Mouse (Mus musculus): ENCODE measurements around the gene Ezh1.

Gene Ezh1

GRCm38 (mm10) chr11:101216936-101217335 is 9.3 kb downstream of the Ezh1 start:
- DNase-seq (ENCODE audit: extremely low spot score, low read depth, low spot score) = no peak

- DNase-seq (ENCODE audit: extremely low spot score, low read depth, low spot score) = peak; percentile 87
Observed at GRCm38 (mm10) chr11:101211970-101212369, 14.3 kb downstream of the Ezh1 start.

- DNase-seq (ENCODE audit: extremely low spot score, low read depth, low spot score) = no peak
Observed at GRCm38 (mm10) chr11:101200986-101201385, 25.3 kb downstream of the Ezh1 start.

GRCm38 (mm10) chr11:101199555-101199954 is 26.7 kb downstream of the Ezh1 start:
- DNase-seq (ENCODE audit: extremely low spot score, low read depth, low spot score) = no peak

- no peak for DNase-seq (ENCODE audit: extremely low spot score, low read depth, low spot score)
Observed at GRCm38 (mm10) chr11:101196175-101196574, 30.1 kb downstream of the Ezh1 start.

GRCm38 (mm10) chr11:101195571-101195970 is 30.7 kb downstream of the Ezh1 start:
- DNase-seq (ENCODE audit: extremely low spot score, low read depth, low spot score) = no peak

- DNase-seq (ENCODE audit: extremely low spot score, low read depth, low spot score) = no peak
Observed at GRCm38 (mm10) chr11:101195101-101195500, 31.2 kb downstream of the Ezh1 start.

- no peak for DNase-seq (ENCODE audit: extremely low spot score, low read depth, low spot score)
Observed at GRCm38 (mm10) chr11:101194643-101195042, 31.6 kb downstream of the Ezh1 start.

- no peak for DNase-seq (ENCODE audit: extremely low spot score, low read depth, low spot score)
Observed at GRCm38 (mm10) chr11:101194137-101194536, 32.1 kb downstream of the Ezh1 start.

- DNase-seq (ENCODE audit: extremely low spot score, low read depth, low spot score) = no peak
Observed at GRCm38 (mm10) chr11:101193076-101193475, 33.2 kb downstream of the Ezh1 start.

GRCm38 (mm10) chr11:101192646-101193045 is 33.6 kb downstream of the Ezh1 start:
- no peak for DNase-seq (ENCODE audit: extremely low spot score, low read depth, low spot score)

GRCm38 (mm10) chr11:101191919-101192470 is 34.3 kb downstream of the Ezh1 start:
- DNase-seq (ENCODE audit: extremely low spot score, low read depth, low spot score) = no peak

- no peak for DNase-seq (ENCODE audit: extremely low spot score, low read depth, low spot score)
Observed at GRCm38 (mm10) chr11:101190913-101191907, 35.1 kb downstream of the Ezh1 start.

- DNase-seq (ENCODE audit: extremely low spot score, low read depth, low spot score) = no peak
Observed at GRCm38 (mm10) chr11:101190181-101190912, 35.9 kb downstream of the Ezh1 start.

GRCm38 (mm10) chr11:101189495-101190180 is 36.6 kb downstream of the Ezh1 start:
- DNase-seq (ENCODE audit: extremely low spot score, low read depth, low spot score) = no peak

- no peak for DNase-seq (ENCODE audit: extremely low spot score, low read depth, low spot score)
Observed at GRCm38 (mm10) chr11:101188166-101188805, 38.0 kb downstream of the Ezh1 start.

- no peak for DNase-seq (ENCODE audit: extremely low spot score, low read depth, low spot score)
Observed at GRCm38 (mm10) chr11:101187541-101187940, 38.7 kb downstream of the Ezh1 start.

GRCm38 (mm10) chr11:101186526-101187247 is 39.6 kb downstream of the Ezh1 start:
- no peak for DNase-seq (ENCODE audit: extremely low spot score, low read depth, low spot score)

GRCm38 (mm10) chr11:101185441-101185840 is 40.8 kb downstream of the Ezh1 start:
- DNase-seq (ENCODE audit: extremely low spot score, low read depth, low spot score) = no peak

- no peak for DNase-seq (ENCODE audit: extremely low spot score, low read depth, low spot score)
Observed at GRCm38 (mm10) chr11:101184984-101185383, 41.3 kb downstream of the Ezh1 start.

Measured in hindlimb bud, embryonic 11.5 days (tissue).